Mouse (Mus musculus) kidney, adult 9 months (tissue): Measurements from ENCODE around the gene 2310050C09Rik.

Source experiments
- DNase-seq: peaks from one replicate; pipeline ENCODE4 v3.0.0; 2022

2310050C09Rik gene

GRCm38 (mm10) chr3:92870116-92870515 is at the start of gene 2310050C09Rik:
TSS of gene 2310050C09Rik (minus strand) at chr3:92870216.
- no peak for DNase-seq

- DNase-seq = peak; percentile 29
Observed at GRCm38 (mm10) chr3:92907571-92907970, 37.6 kb upstream of the 2310050C09Rik start.

GRCm38 (mm10) chr3:92905182-92905581 is 35.2 kb upstream of the 2310050C09Rik start:
- DNase-seq = no peak

- no peak for DNase-seq
Observed at GRCm38 (mm10) chr3:92903640-92904039, 33.6 kb upstream of the 2310050C09Rik start.

- peak; percentile 35 for DNase-seq
Observed at GRCm38 (mm10) chr3:92902992-92903391, 33.0 kb upstream of the 2310050C09Rik start.

GRCm38 (mm10) chr3:92894489-92894888 is 24.5 kb upstream of the 2310050C09Rik start:
- DNase-seq = no peak

- peak; percentile 64 for DNase-seq
Observed at GRCm38 (mm10) chr3:92894063-92894462, 24.0 kb upstream of the 2310050C09Rik start.

- no peak for DNase-seq
Observed at GRCm38 (mm10) chr3:92874180-92874579, 4.2 kb upstream of the 2310050C09Rik start.

GRCm38 (mm10) chr3:92851186-92851585 is 18.8 kb downstream of the 2310050C09Rik start, which contains the start of gene Lce1l:
TSS of gene Lce1l (minus strand) at chr3:92851286.
- no peak for DNase-seq

GRCm38 (mm10) chr3:92827108-92827507 is 42.9 kb downstream of the 2310050C09Rik start, which contains the start of gene Kprp:
TSS of gene Kprp (minus strand) at chr3:92827247.
- DNase-seq = no peak

- peak; percentile 1 for DNase-seq
Observed at GRCm38 (mm10) chr3:92825808-92826207, 44.2 kb downstream of the 2310050C09Rik start.
